Mouse (Mus musculus) forebrain, embryonic 15.5 days (tissue): ENCODE results near the gene Ftcd. TPM values are rescaled to one million over a fixed set of nuclear protein-coding genes. Genes with fewer than 3 reads are reported as not detected.

Experiments used
- ATAC-seq: fragments of 200-750 bp; cut with Nextera tagmentation; replicated peaks from 2 replicates; pipeline ENCODE4 v1.8.0; 2017; ENCODE audit warnings: mild to moderate bottlenecking, moderate TSS enrichment, moderate library complexity
- H3K27ac ChIP-seq: fragments of 300-500 bp; sonication (generic); replicated peaks from 2 replicates; pipeline ENCODE4 v1.5.1; 2015; ENCODE audit warnings: mild to moderate bottlenecking, inconsistent platforms
- H3K27me3 ChIP-seq: fragments of 300-500 bp; sonication (generic); 2 replicates; pipeline ENCODE4 v1.6.1; 2015; ENCODE audit warnings: inconsistent platforms
- H3K36me3 ChIP-seq: fragments of 300-500 bp; sonication (generic); 2 replicates; pipeline ENCODE4 v1.6.1; 2015; ENCODE audit warnings: mild to moderate bottlenecking, inconsistent platforms
- H3K4me1 ChIP-seq: fragments of 300-500 bp; sonication (generic); 2 replicates; pipeline ENCODE4 v1.6.1; 2015; ENCODE audit warnings: inconsistent platforms
- H3K4me2 ChIP-seq: fragments of 300-500 bp; sonication (generic); replicated peaks from 2 replicates; pipeline ENCODE4 v1.6.1; 2015; ENCODE audit warnings: mild to moderate bottlenecking, inconsistent platforms
- H3K4me3 ChIP-seq: fragments of 300-500 bp; sonication (generic); 2 replicates; pipeline ENCODE4 v1.5.1; 2015; ENCODE audit warnings: mild to moderate bottlenecking, inconsistent platforms
- H3K9ac ChIP-seq: fragments of 300-500 bp; sonication (generic); replicated peaks from 2 replicates; pipeline ENCODE4 v1.6.1; 2015; ENCODE audit warnings: mild to moderate bottlenecking, inconsistent platforms
- H3K9me3 ChIP-seq: fragments of 300-500 bp; sonication (generic); 2 replicates; pipeline ENCODE4 v1.6.1; 2016; ENCODE audit warnings: inconsistent platforms
- WGBS: fragments of 180-500 bp; shearing (Covaris S2); methylation state at CpG from one replicate; pipeline ENCODE4 v1.1.7; 2015; ENCODE audit warnings: mixed read lengths; 5-methylcytosine and 5-hydroxymethylcytosine counted together
- polyA plus RNA-seq: library from polyadenylated mRNA; unstranded; fragments of >200 nt; fragmentation: Nextera tagmentation; extraction: Ambion mirVana; gene quantifications from 2 replicates; pipeline ENCODE4 v1.2.1, GENCODE M21; 2015

Gene Ftcd
- polyA plus RNA-seq, 1 experiment from 2014 or later, result not detected

GRCm38 (mm10) chr10:76622928-76623680 lies 47.7 kb downstream of the Ftcd start, which contains the start of gene Col6a2:
Col6a2 (minus strand) TSS chr10:76623630.
- Histone ChIP-seq H3K4me1 (peaks cover 4% of the 10 kb centered on the region), H3K9ac (peak within 1 kb of the TSS; percentile 38; the same call in 1 of the 2 replicates), H3K4me3 (peak within 1 kb of the TSS; percentile 36), H3K9me3 (no peaks in the 10 kb centered on the region), H3K36me3 (no peaks in the 10 kb centered on the region), H3K27ac (no peak within 1 kb of the TSS), H3K4me2 (peak within 1 kb of the TSS; percentile 58), H3K27me3 (0 out of 2 replicates have a peak, but pooled peaks cover 4% of the 10 kb centered on the region)
- peak; percentile 63 for ATAC-seq
- 3% methylated on average over 30 of the region's 31 CpGs for WGBS

- Histone ChIP-seq H3K9ac (no peak overlapping the region), H3K4me2 (peak overlapping the region; percentile 58), H3K27ac (no peak overlapping the region), H3K4me1 (peaks cover 4% of the 10 kb centered on the region), H3K27me3 (0 out of 2 replicates have a peak, but pooled peaks cover 4% of the 10 kb centered on the region), H3K36me3 (no peaks in the 10 kb centered on the region), H3K4me3 (0 out of 2 replicates have a peak overlapping the region, but pooled peaks have one; percentile 36), H3K9me3 (no peaks in the 10 kb centered on the region)
- ATAC-seq, result no peak
- WGBS, result 17% methylated on average over 7 of the region's 7 CpGs
Measured at GRCm38 (mm10) chr10:76623734-76624133, 48.3 kb downstream of the Ftcd start.

- no peak overlapping the region for H3K4me3 ChIP-seq
- no peak overlapping the region for H3K27ac ChIP-seq
- 0 out of 2 replicates have a peak, but pooled peaks cover 4% of the 10 kb centered on the region for H3K27me3 ChIP-seq
- no peak overlapping the region for H3K9ac ChIP-seq
- no peaks in the 10 kb centered on the region for H3K36me3 ChIP-seq
- no peaks in the 10 kb centered on the region for H3K9me3 ChIP-seq
- no peak overlapping the region for H3K4me2 ChIP-seq
- H3K4me1 ChIP-seq, result peaks cover 4% of the 10 kb centered on the region
- 68% methylated on average over 7 of the region's 7 CpGs for WGBS
- ATAC-seq, result no peak
Measured at GRCm38 (mm10) chr10:76624903-76625302, 49.5 kb downstream of the Ftcd start.

- H3K27ac ChIP-seq, result no peak overlapping the region
- ATAC-seq, result no peak
- H3K4me1 ChIP-seq, result peaks cover 4% of the 10 kb centered on the region
- no peaks in the 10 kb centered on the region for H3K9me3 ChIP-seq
- H3K4me2 ChIP-seq, result no peak overlapping the region
- H3K4me3 ChIP-seq, result no peak overlapping the region
- no peaks in the 10 kb centered on the region for H3K36me3 ChIP-seq
- WGBS, result 94% methylated on average over 5 of the region's 5 CpGs
- no peak overlapping the region for H3K9ac ChIP-seq
- H3K27me3 ChIP-seq, result no peaks in the 10 kb centered on the region
Measured at GRCm38 (mm10) chr10:76627714-76628113, 52.3 kb downstream of the Ftcd start.

- Histone ChIP-seq H3K4me1 (no peaks in the 10 kb centered on the region), H3K4me3 (no peak overlapping the region), H3K36me3 (no peaks in the 10 kb centered on the region), H3K9me3 (no peaks in the 10 kb centered on the region), H3K4me2 (no peak overlapping the region), H3K9ac (no peak overlapping the region), H3K27me3 (no peaks in the 10 kb centered on the region), H3K27ac (no peak overlapping the region)
- 95% methylated on average over 1 of the region's 1 CpGs for WGBS
- ATAC-seq, result no peak
Measured at GRCm38 (mm10) chr10:76630657-76631056, 55.2 kb downstream of the Ftcd start.

GRCm38 (mm10) chr10:76632630-76633029 lies 57.2 kb downstream of the Ftcd start:
- WGBS, result 80% methylated on average over 8 of the region's 8 CpGs
- Histone ChIP-seq H3K36me3 (no peaks in the 10 kb centered on the region), H3K27me3 (no peaks in the 10 kb centered on the region), H3K9ac (no peak overlapping the region), H3K27ac (no peak overlapping the region), H3K9me3 (no peaks in the 10 kb centered on the region), H3K4me2 (no peak overlapping the region), H3K4me3 (no peak overlapping the region), H3K4me1 (no peaks in the 10 kb centered on the region)
- no peak for ATAC-seq

- Histone ChIP-seq H3K27ac (no peak overlapping the region), H3K9me3 (no peaks in the 10 kb centered on the region), H3K4me2 (no peak overlapping the region), H3K9ac (no peak overlapping the region), H3K4me3 (no peak overlapping the region), H3K4me1 (no peaks in the 10 kb centered on the region), H3K27me3 (no peaks in the 10 kb centered on the region), H3K36me3 (no peaks in the 10 kb centered on the region)
- WGBS, result 43% methylated on average over 7 of the region's 7 CpGs
- ATAC-seq, result no peak
Measured at GRCm38 (mm10) chr10:76634094-76634571, 58.7 kb downstream of the Ftcd start.

- Histone ChIP-seq H3K27ac (no peak overlapping the region), H3K9ac (no peak overlapping the region), H3K4me2 (no peak overlapping the region), H3K9me3 (no peaks in the 10 kb centered on the region), H3K27me3 (no peaks in the 10 kb centered on the region), H3K36me3 (no peaks in the 10 kb centered on the region), H3K4me1 (no peaks in the 10 kb centered on the region), H3K4me3 (no peak overlapping the region)
- 88% methylated on average over 5 of the region's 5 CpGs for WGBS
- ATAC-seq, result no peak
Measured at GRCm38 (mm10) chr10:76634584-76634983, 59.1 kb downstream of the Ftcd start.

GRCm38 (mm10) chr10:76636026-76636425 lies 60.6 kb downstream of the Ftcd start:
- H3K36me3 ChIP-seq, result no peaks in the 10 kb centered on the region
- no peaks in the 10 kb centered on the region for H3K9me3 ChIP-seq
- no peak overlapping the region for H3K4me2 ChIP-seq
- no peak for ATAC-seq
- no peaks in the 10 kb centered on the region for H3K4me1 ChIP-seq
- no peak overlapping the region for H3K4me3 ChIP-seq
- no peak overlapping the region for H3K27ac ChIP-seq
- 84% methylated on average over 3 of the region's 3 CpGs for WGBS
- no peaks in the 10 kb centered on the region for H3K27me3 ChIP-seq
- H3K9ac ChIP-seq, result no peak overlapping the region

- Histone ChIP-seq H3K36me3 (no peaks in the 10 kb centered on the region), H3K9me3 (no peaks in the 10 kb centered on the region), H3K4me2 (no peak overlapping the region), H3K4me1 (no peaks in the 10 kb centered on the region), H3K9ac (no peak overlapping the region), H3K4me3 (no peak overlapping the region), H3K27me3 (no peaks in the 10 kb centered on the region), H3K27ac (no peak overlapping the region)
- no peak for ATAC-seq
- 88% methylated on average over 4 of the region's 4 CpGs for WGBS
Measured at GRCm38 (mm10) chr10:76636601-76637000, 61.2 kb downstream of the Ftcd start.
